Mouse (Mus musculus) forebrain, embryonic 12.5 days (tissue): ENCODE data around the gene Zfp758. TPM values are rescaled to one million over a fixed set of nuclear protein-coding genes. Genes with fewer than 3 reads are reported as not detected.
"Not testable (repeated sequence)": the region's sequence is repeated elsewhere in the genome, so short reads cannot be mapped to it uniquely, and the experiment has no call there.

Experiments
- ATAC-seq: fragments of 200-750 bp; cut with Nextera tagmentation; 2 replicates; pipeline ENCODE4 v1.8.0; 2017; ENCODE audit warnings: moderate TSS enrichment; ENCODE audit not compliant: low FRiP score
- H3K27ac ChIP-seq: fragments of 300-500 bp; sonication (generic); 2 replicates; pipeline ENCODE4 v1.5.1; 2016; ENCODE audit warnings: mild to moderate bottlenecking
- H3K27me3 ChIP-seq: fragments of 300-500 bp; sonication (generic); 2 replicates; pipeline ENCODE4 v1.6.1; 2016; ENCODE audit warnings: mild to moderate bottlenecking
- H3K36me3 ChIP-seq: fragments of 300-500 bp; sonication (generic); replicated peaks from 2 replicates; pipeline ENCODE4 v1.6.1; 2016; ENCODE audit warnings: mild to moderate bottlenecking
- H3K4me1 ChIP-seq: fragments of 300-500 bp; sonication (generic); 2 replicates; pipeline ENCODE4 v1.6.1; 2016
- H3K4me2 ChIP-seq: fragments of 300-500 bp; sonication (generic); 2 replicates; pipeline ENCODE4 v1.6.1; 2016; ENCODE audit warnings: mild to moderate bottlenecking, moderate library complexity
- H3K4me3 ChIP-seq: fragments of 300-500 bp; sonication (generic); replicated peaks from 2 replicates; pipeline ENCODE4 v1.5.1; 2016; ENCODE audit warnings: mild to moderate bottlenecking
- H3K9ac ChIP-seq: fragments of 300-500 bp; sonication (generic); 2 replicates; pipeline ENCODE4 v1.6.1; 2016; ENCODE audit warnings: mild to moderate bottlenecking
- H3K9me3 ChIP-seq: fragments of 300-500 bp; sonication (generic); 2 replicates; pipeline ENCODE4 v1.6.1; 2016
- WGBS: fragments of 180-500 bp; shearing (Covaris S2); methylation state at CpG from one replicate; pipeline ENCODE4 v1.1.7; 2016; 5-methylcytosine and 5-hydroxymethylcytosine counted together
- polyA plus RNA-seq: library from polyadenylated mRNA; unstranded; fragments of >200 nt; fragmentation: Nextera tagmentation; extraction: Ambion mirVana; gene quantifications from 2 replicates; pipeline ENCODE4 v1.2.1, GENCODE M21; 2016

Gene Zfp758
- 10.0 and 10.1 TPM in 2 replicates for polyA plus RNA-seq

- peak within 1 kb of the TSS; percentile 68 for H3K9ac ChIP-seq
- peak within 1 kb of the TSS; percentile 63 for H3K4me2 ChIP-seq
- WGBS = under 1% methylated on average over 27 of the region's 43 CpGs
- not testable (repeated sequence) for H3K9me3 ChIP-seq, H3K27me3 ChIP-seq
- peaks cover 16% of the 10 kb centered on the region for H3K36me3 ChIP-seq
- peak within 1 kb of the TSS; percentile 57 for H3K4me3 ChIP-seq
- H3K27ac ChIP-seq = peak within 1 kb of the TSS; percentile 70
- ATAC-seq = peak; percentile 98
- peaks cover 15% of the 10 kb centered on the region for H3K4me1 ChIP-seq
Observed at GRCm38 (mm10) chr17:22361101-22361781, at the start of gene Zfp758, which contains the start of gene Zfp944. Zfp758 (plus strand) TSS chr17:22361453. Zfp944 (minus strand) TSS chr17:22361400.

- H3K4me3 ChIP-seq = peak overlapping the region; percentile 57
- ATAC-seq = peak; percentile 75
- WGBS = 0% methylated on average over 3 of the region's 3 CpGs
- H3K27ac ChIP-seq, H3K36me3 ChIP-seq, H3K27me3 ChIP-seq, H3K4me1 ChIP-seq, H3K9me3 ChIP-seq: not testable (repeated sequence)
- H3K9ac ChIP-seq = peak overlapping the region; percentile 65
- H3K4me2 ChIP-seq = peak overlapping the region; percentile 50
Observed at GRCm38 (mm10) chr17:22314219-22314618, 47.0 kb upstream of the Zfp758 start.

GRCm38 (mm10) chr17:22314730-22315226 is 46.5 kb upstream of the Zfp758 start, which contains the start of gene CT030661.1:
CT030661.1 (minus strand) TSS chr17:22314837.
- Histone ChIP-seq H3K9ac (peak within 1 kb of the TSS; percentile 65), H3K4me2 (peak within 1 kb of the TSS; percentile 50), H3K4me3 (peak within 1 kb of the TSS; percentile 57), H3K27ac (peak within 1 kb of the TSS; percentile 68)
- not testable (repeated sequence) for H3K9me3 ChIP-seq, H3K27me3 ChIP-seq, H3K4me1 ChIP-seq, H3K36me3 ChIP-seq
- under 1% methylated on average over 20 of the region's 20 CpGs for WGBS
- ATAC-seq = peak; percentile 99

GRCm38 (mm10) chr17:22315247-22315646 is 46.0 kb upstream of the Zfp758 start:
- H3K9ac ChIP-seq = peak overlapping the region; percentile 49; the same call in 1 of the 2 replicates
- H3K4me1 ChIP-seq, ATAC-seq, H3K27me3 ChIP-seq, H3K27ac ChIP-seq, H3K36me3 ChIP-seq, H3K9me3 ChIP-seq: not testable (repeated sequence)
- WGBS = 23% methylated on average over 2 of the region's 2 CpGs
- peak overlapping the region; percentile 57 for H3K4me3 ChIP-seq
- H3K4me2 ChIP-seq = peak overlapping the region; percentile 50

- no peak overlapping the region for H3K4me3 ChIP-seq
- no peak overlapping the region for H3K27ac ChIP-seq
- H3K36me3 ChIP-seq = peaks cover 17% of the 10 kb centered on the region
- H3K9me3 ChIP-seq = no peaks in the 10 kb centered on the region
- H3K27me3 ChIP-seq = no peaks in the 10 kb centered on the region
- H3K9ac ChIP-seq = no peak overlapping the region
- no peak for ATAC-seq
- H3K4me1 ChIP-seq = no peaks in the 10 kb centered on the region
- no peak overlapping the region for H3K4me2 ChIP-seq
Observed at GRCm38 (mm10) chr17:22352794-22353193, 8.5 kb upstream of the Zfp758 start.

DNA sequence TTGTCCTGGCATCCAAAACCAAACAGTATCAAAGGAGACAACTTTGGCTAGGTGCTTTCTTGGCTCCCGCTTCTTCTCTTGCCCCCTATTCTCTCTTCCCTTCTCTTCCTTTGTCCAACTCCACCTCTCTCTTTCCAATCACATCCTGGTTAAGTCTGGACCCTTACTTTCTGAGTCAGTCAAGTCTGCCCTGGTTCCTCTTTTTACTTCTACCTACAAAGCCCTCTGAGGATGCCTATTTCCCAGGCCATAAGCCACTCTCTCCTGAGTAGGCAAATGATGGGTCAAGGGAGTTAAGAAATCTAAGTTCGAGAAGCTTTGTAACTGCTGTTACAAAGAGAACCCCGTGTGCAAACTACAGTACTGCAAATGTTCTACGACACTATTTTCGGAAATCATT is 681 bp upstream of the Zfp758 start:
- WGBS = 27% methylated on average over 5 of the region's 5 CpGs
- Histone ChIP-seq H3K36me3 (peaks cover 19% of the 10 kb centered on the region), H3K4me3 (peak overlapping the region; percentile 57), H3K9me3 (0 out of 2 replicates have a peak, but pooled peaks cover 7% of the 10 kb centered on the region), H3K4me1 (peaks cover 15% of the 10 kb centered on the region), H3K4me2 (peak overlapping the region; percentile 56), H3K27me3 (no peaks in the 10 kb centered on the region), H3K27ac (no peak overlapping the region), H3K9ac (peak overlapping the region; percentile 47)
- no peak for ATAC-seq

GRCm38 (mm10) chr17:22363895-22364294 is 2.6 kb downstream of the Zfp758 start:
- Histone ChIP-seq H3K9ac (no peak overlapping the region), H3K27ac (no peak overlapping the region), H3K27me3 (no peaks in the 10 kb centered on the region), H3K4me2 (no peak overlapping the region), H3K9me3 (peaks cover 17% of the 10 kb centered on the region), H3K4me3 (no peak overlapping the region), H3K4me1 (peaks cover 15% of the 10 kb centered on the region), H3K36me3 (peaks cover 10% of the 10 kb centered on the region)
- 95% methylated on average over 3 of the region's 3 CpGs for WGBS
- ATAC-seq = no peak

GRCm38 (mm10) chr17:22410756-22411155 is 49.5 kb downstream of the Zfp758 start:
- no peak overlapping the region for H3K27ac ChIP-seq
- no peak overlapping the region for H3K4me3 ChIP-seq
- no peak overlapping the region for H3K9ac ChIP-seq
- no peaks in the 10 kb centered on the region for H3K9me3 ChIP-seq
- H3K36me3 ChIP-seq = no peaks in the 10 kb centered on the region
- no peaks in the 10 kb centered on the region for H3K4me1 ChIP-seq
- WGBS = 84% methylated on average over 2 of the region's 2 CpGs
- no peak for ATAC-seq
- H3K27me3 ChIP-seq = no peaks in the 10 kb centered on the region
- H3K4me2 ChIP-seq = no peak overlapping the region

GRCm38 (mm10) chr17:22417510-22417909 is 56.3 kb downstream of the Zfp758 start:
- H3K9ac ChIP-seq = no peak overlapping the region
- no peak for ATAC-seq
- H3K27ac ChIP-seq = no peak overlapping the region
- no peaks in the 10 kb centered on the region for H3K27me3 ChIP-seq
- no peaks in the 10 kb centered on the region for H3K4me1 ChIP-seq
- no peaks in the 10 kb centered on the region for H3K36me3 ChIP-seq
- H3K9me3 ChIP-seq = no peaks in the 10 kb centered on the region
- WGBS = 0% methylated on average over 3 of the region's 3 CpGs
- no peak overlapping the region for H3K4me2 ChIP-seq
- H3K4me3 ChIP-seq = no peak overlapping the region

DNA sequence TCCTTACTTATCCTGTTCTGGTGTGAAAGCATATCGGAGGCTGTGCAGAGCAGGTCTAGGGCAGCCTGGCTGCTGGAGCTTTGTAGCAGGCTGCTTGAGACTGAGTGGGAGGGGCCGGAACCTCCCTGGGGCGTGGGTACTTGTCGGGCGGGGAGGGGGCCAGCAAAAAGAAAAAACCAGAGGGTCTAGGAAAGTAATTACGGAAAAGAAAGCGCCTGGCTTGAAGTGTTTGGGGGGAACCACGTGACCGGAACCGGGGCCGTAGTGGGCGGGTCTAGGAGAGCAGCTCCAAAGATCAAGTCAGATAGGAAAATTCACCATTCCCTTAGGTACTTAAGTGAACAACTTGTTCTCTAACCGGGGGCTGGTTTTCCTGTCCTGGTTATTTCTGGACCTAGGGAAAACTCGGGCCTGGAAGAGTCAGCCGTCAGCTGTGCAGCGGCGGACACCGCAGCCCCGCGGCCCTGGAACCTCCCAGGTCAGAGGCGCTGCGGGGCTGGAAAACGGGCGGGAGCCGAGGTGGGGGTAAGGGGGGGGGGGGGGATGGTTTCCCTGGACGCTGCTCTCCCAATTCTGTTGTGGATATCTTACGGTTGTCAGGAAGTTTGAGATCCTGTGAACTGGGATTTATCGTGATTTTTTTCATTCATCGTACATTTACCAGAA is 62.8 kb downstream of the Zfp758 start, which contains the start of gene Zfp946:
TSS of gene Zfp946 (plus strand) at position 271 of the 666 bp plus-strand sequence.
- Histone ChIP-seq H3K27me3 (no peaks in the 10 kb centered on the region), H3K27ac (peak within 1 kb of the TSS; percentile 88), H3K4me2 (peak within 1 kb of the TSS; percentile 54), H3K9me3 (no peaks in the 10 kb centered on the region), H3K36me3 (no peaks in the 10 kb centered on the region), H3K4me3 (peak within 1 kb of the TSS; percentile 61), H3K9ac (peak within 1 kb of the TSS; percentile 57), H3K4me1 (peaks cover 12% of the 10 kb centered on the region)
- WGBS = under 1% methylated on average over 29 of the region's 29 CpGs
- ATAC-seq = peak; percentile 98

GRCm38 (mm10) chr17:22424636-22425354 is 63.5 kb downstream of the Zfp758 start:
- Histone ChIP-seq H3K27ac (peak overlapping the region; percentile 88; the same call in 1 of the 2 replicates), H3K4me1 (peaks cover 12% of the 10 kb centered on the region), H3K36me3 (no peaks in the 10 kb centered on the region), H3K9me3 (no peaks in the 10 kb centered on the region), H3K9ac (peak overlapping the region; percentile 57), H3K4me3 (peak overlapping the region; percentile 61), H3K4me2 (peak overlapping the region; percentile 54), H3K27me3 (no peaks in the 10 kb centered on the region)
- 4% methylated on average over 12 of the region's 12 CpGs for WGBS
- peak; percentile 37 for ATAC-seq
